Mouse (Mus musculus): ENCODE measurements around the gene Rela. TPM values are rescaled to one million over a fixed set of nuclear protein-coding genes. Genes with fewer than 3 reads are reported as not detected.

The Rela gene
- polyA plus RNA-seq, 1 experiment, result 118 TPM

- Histone ChIP-seq H3K4me3 (replicated peaks; ENCODE audit: extremely low read depth, low read depth, low read length) (no peak overlapping the region), H3K4me1 (ENCODE audit: control insufficient read depth, insufficient read depth, low read length) (peaks cover 11% of the 10 kb centered on the region)
- TF ChIP-seq CTCF (IDR thresholded peaks at IDR 0.05; ENCODE audit: insufficient read depth, low read length) (no peak), POLR2A (IDR thresholded peaks at IDR 0.05; ENCODE audit: borderline replicate concordance, extremely low read depth, low read depth, low read length) (no peak)
- DNase-seq, result no peak
- WGBS, result 93% methylated on average over 6 of the region's 6 CpGs
Measured at GRCm38 (mm10) chr19:5647791-5648190, 10.5 kb downstream of the Rela start.

GRCm38 (mm10) chr19:5648401-5649297 lies 11.4 kb downstream of the Rela start:
- peak overlapping the region; percentile 46 for H3K4me3 ChIP-seq (replicated peaks; ENCODE audit: extremely low read depth, low read depth, low read length)
- TF ChIP-seq CTCF (IDR thresholded peaks at IDR 0.05; ENCODE audit: insufficient read depth, low read length) (no peak), POLR2A (IDR thresholded peaks at IDR 0.05; ENCODE audit: borderline replicate concordance, extremely low read depth, low read depth, low read length) (0 out of 2 replicates have a peak, but pooled peaks have one; percentile 42)
- DNase-seq, result peak; percentile 77
- 8% methylated on average over 26 of the region's 26 CpGs for WGBS
- peaks cover 11% of the 10 kb centered on the region for H3K4me1 ChIP-seq (ENCODE audit: control insufficient read depth, insufficient read depth, low read length)

GRCm38 (mm10) chr19:5649298-5649741 lies 12.0 kb downstream of the Rela start:
- TF ChIP-seq CTCF (IDR thresholded peaks at IDR 0.05; ENCODE audit: insufficient read depth, low read length), result no peak
- no peak; the same call in 1 of the 2 replicates for TF ChIP-seq POLR2A (IDR thresholded peaks at IDR 0.05; ENCODE audit: borderline replicate concordance, extremely low read depth, low read depth, low read length)
- Histone ChIP-seq H3K4me1 (ENCODE audit: control insufficient read depth, insufficient read depth, low read length) (peaks cover 11% of the 10 kb centered on the region), H3K4me3 (replicated peaks; ENCODE audit: extremely low read depth, low read depth, low read length) (no peak overlapping the region)
- 32% methylated on average over 6 of the region's 6 CpGs for WGBS
- no peak for DNase-seq

- H3K4me1 ChIP-seq (ENCODE audit: control insufficient read depth, insufficient read depth, low read length), result peaks cover 11% of the 10 kb centered on the region
- H3K4me3 ChIP-seq (replicated peaks; ENCODE audit: extremely low read depth, low read depth, low read length), result no peak overlapping the region
- 65% methylated on average over 13 of the region's 13 CpGs for WGBS
- TF ChIP-seq POLR2A (IDR thresholded peaks at IDR 0.05; ENCODE audit: borderline replicate concordance, extremely low read depth, low read depth, low read length) (no peak), CTCF (IDR thresholded peaks at IDR 0.05; ENCODE audit: insufficient read depth, low read length) (no peak)
- DNase-seq, result no peak
Measured at GRCm38 (mm10) chr19:5651502-5652274, 14.4 kb downstream of the Rela start.

- H3K4me3 ChIP-seq (replicated peaks; ENCODE audit: extremely low read depth, low read depth, low read length), result no peak overlapping the region
- DNase-seq, result no peak
- 87% methylated on average over 6 of the region's 6 CpGs for WGBS
- no peak for TF ChIP-seq POLR2A (IDR thresholded peaks at IDR 0.05; ENCODE audit: borderline replicate concordance, extremely low read depth, low read depth, low read length)
- TF ChIP-seq CTCF (IDR thresholded peaks at IDR 0.05; ENCODE audit: insufficient read depth, low read length), result no peak
- peaks cover 11% of the 10 kb centered on the region for H3K4me1 ChIP-seq (ENCODE audit: control insufficient read depth, insufficient read depth, low read length)
Measured at GRCm38 (mm10) chr19:5652570-5652969, 15.3 kb downstream of the Rela start.

GRCm38 (mm10) chr19:5653969-5654719 lies 16.9 kb downstream of the Rela start:
- H3K4me3 ChIP-seq (replicated peaks; ENCODE audit: extremely low read depth, low read depth, low read length), result peak overlapping the region; percentile 25
- 53% methylated on average over 62 of the region's 62 CpGs for WGBS
- TF ChIP-seq CTCF (IDR thresholded peaks at IDR 0.05; ENCODE audit: insufficient read depth, low read length), result no peak
- TF ChIP-seq POLR2A (IDR thresholded peaks at IDR 0.05; ENCODE audit: borderline replicate concordance, extremely low read depth, low read depth, low read length), result no peak
- DNase-seq, result no peak
- peaks cover 3% of the 10 kb centered on the region; the same call in 1 of the 2 replicates for H3K4me1 ChIP-seq (ENCODE audit: control insufficient read depth, insufficient read depth, low read length)

- WGBS, result 60% methylated on average over 43 of the region's 43 CpGs
- no peak for DNase-seq
- TF ChIP-seq CTCF (IDR thresholded peaks at IDR 0.05; ENCODE audit: insufficient read depth, low read length) (no peak), POLR2A (IDR thresholded peaks at IDR 0.05; ENCODE audit: borderline replicate concordance, extremely low read depth, low read depth, low read length) (no peak)
- H3K4me1 ChIP-seq (ENCODE audit: control insufficient read depth, insufficient read depth, low read length), result no peaks in the 10 kb centered on the region
- H3K4me3 ChIP-seq (replicated peaks; ENCODE audit: extremely low read depth, low read depth, low read length), result no peak overlapping the region
Measured at GRCm38 (mm10) chr19:5654720-5655298, 17.5 kb downstream of the Rela start.

- peak; percentile 48 for DNase-seq
- Histone ChIP-seq H3K4me1 (ENCODE audit: control insufficient read depth, insufficient read depth, low read length) (peaks cover 13% of the 10 kb centered on the region), H3K4me3 (replicated peaks; ENCODE audit: extremely low read depth, low read depth, low read length) (peak overlapping the region; percentile 63)
- 58% methylated on average over 16 of the region's 16 CpGs for WGBS
- TF ChIP-seq POLR2A (IDR thresholded peaks at IDR 0.05; ENCODE audit: borderline replicate concordance, extremely low read depth, low read depth, low read length) (peak; percentile 81; the same call in 1 of the 2 replicates), CTCF (IDR thresholded peaks at IDR 0.05; ENCODE audit: insufficient read depth, low read length) (no peak)
Measured at GRCm38 (mm10) chr19:5660942-5661751, 23.9 kb downstream of the Rela start.
